Comparison of ENCODE assay signal across 23 mouse cellular contexts in genomic region chr11:108315736-108316135, GRCm38 (mm10). TPM values are rescaled to one million over a fixed set of nuclear protein-coding genes. Genes with fewer than 3 reads are reported as not detected.
"Had no signal": no experiment of that assay in that cellular context is flagged by ENCODE, and none has a peak within 500 bp of the region (broad histone marks: within the 10 kb centered on the region; RNA-seq: fewer than 3 reads in every experiment).

No protein-coding gene starts in this region.

- H3K27me3 ChIP-seq: liver, embryonic 15.5 days; lung, embryonic 15.5 days; midbrain, embryonic 12.5 days; midbrain, embryonic 15.5 days; neural tube, embryonic 12.5 days; stomach, embryonic 15.5 days had no signal

- H3K9ac ChIP-seq: liver, embryonic 15.5 days; liver, postnatal 0 days; lung, embryonic 15.5 days; midbrain, embryonic 12.5 days; midbrain, embryonic 15.5 days; neural tube, embryonic 12.5 days; stomach, embryonic 15.5 days had no signal

- H3K27ac ChIP-seq: liver, embryonic 15.5 days; lung, embryonic 15.5 days; macrophage; midbrain, embryonic 12.5 days; midbrain, embryonic 15.5 days; neural tube, embryonic 12.5 days; stomach, embryonic 15.5 days; stomach, postnatal 0 days had no signal

- H3K9me3 ChIP-seq: liver, embryonic 15.5 days; lung, embryonic 15.5 days; midbrain, embryonic 12.5 days; midbrain, embryonic 15.5 days; neural tube, embryonic 12.5 days; stomach, embryonic 15.5 days had no signal

- ATAC-seq: liver, postnatal 0 days; lung, postnatal 0 days; midbrain, embryonic 15.5 days had no signal

- H3K36me3 ChIP-seq: liver, embryonic 15.5 days; lung, embryonic 15.5 days; midbrain, embryonic 12.5 days; midbrain, embryonic 15.5 days; neural tube, embryonic 12.5 days; stomach, embryonic 15.5 days had no signal

- H3K4me1 ChIP-seq: midbrain, embryonic 12.5 days; midbrain, embryonic 15.5 days; neural tube, embryonic 12.5 days had no signal

- DNase-seq: liver, postnatal 0 days; lung, adult 2 months; lung, postnatal 14 days; lung, postnatal 36 days; right cerebral cortex, postnatal 14 days; thymus, adult 2 months; thymus, postnatal 25 days; thymus, postnatal 4 days had no signal

- H3K4me3 ChIP-seq: liver, embryonic 15.5 days; lung, embryonic 15.5 days; midbrain, embryonic 12.5 days; midbrain, embryonic 15.5 days; neural tube, embryonic 12.5 days; stomach, embryonic 15.5 days had no signal

RNA-seq across cellular contexts. Expression of gene Apoh, which starts 27.4 kb away (rescaled TPM):
- total RNA-seq: megakaryocyte progenitor cell, adult 5-6 weeks; midbrain, postnatal 0 days; monocyte, adult 5-6 weeks; neutrophil, adult 5-6 weeks had no signal
- polyA plus RNA-seq: macrophage; midbrain, embryonic 12.5 days; neural tube, embryonic 12.5 days; neural tube, embryonic 14.5 days; spleen, adult 2 months had no signal
